Mouse (Mus musculus): ENCODE results near the gene Sgms2. TPM values are rescaled to one million over a fixed set of nuclear protein-coding genes. Genes with fewer than 3 reads are reported as not detected.

The Sgms2 gene
- 0.85 and 3.5 TPM in 2 replicates for polyA plus RNA-seq (2012; rRNA removed)

GRCm38 (mm10) chr3:131491361-131491925, at the start of gene Sgms2:
Sgms2 (minus strand) TSS chr3:131491411.

GRCm38 (mm10) chr3:131302452-131303319, 188.5 kb downstream of the Sgms2 start, which contains the start of gene Cyp2u1:
Cyp2u1 (minus strand) TSS chr3:131303227.

GRCm38 (mm10) chr3:131271559-131272373, 219.4 kb downstream of the Sgms2 start, which contains the start of gene Hadh:
Hadh (minus strand) TSS chr3:131272101.

Other genes starting within 250 kb of the Sgms2 start
- 19.3 and 25.4 TPM in 2 replicates for gene Hadh, start 219.3 kb downstream of the Sgms2 start, polyA plus RNA-seq (2012; rRNA removed)
- gene Cyp2u1, start 188.2 kb downstream of the Sgms2 start, polyA plus RNA-seq (2012; rRNA removed) = 5.4 and 6.0 TPM in 2 replicates
- gene Papss1, start 73.4 kb upstream of the Sgms2 start, polyA plus RNA-seq (2012; rRNA removed) = 113 and 121 TPM in 2 replicates

Measured in central nervous system, embryonic 18 days (tissue).